Mouse (Mus musculus): Measurements from ENCODE around the gene Ints5.
A peak's percentile ranks its signal among the peaks of the same experiment; 100 is the strongest.
"Not testable (repeated sequence)": the region's sequence is repeated elsewhere in the genome, so short reads cannot be mapped to it uniquely, and the experiment has no call there.

Ints5 gene

GRCm38 (mm10) chr19:8887585-8888463 lies 5.0 kb upstream of the Ints5 start:
- no peak for DNase-seq (ENCODE audit: low read depth, low spot score)

- peak; percentile 88 for DNase-seq (ENCODE audit: low read depth, low spot score)
These were observed 4.1 kb upstream of the Ints5 start, which contains the start of the genes 1810009A15Rik and Gm49416 for GRCm38 (mm10) chr19:8888511-8889385. 1810009A15Rik (plus strand) TSS chr19:8888853. Gm49416 (plus strand) TSS chr19:8888926.

GRCm38 (mm10) chr19:8895397-8895960 lies 2.7 kb downstream of the Ints5 start:
- DNase-seq (ENCODE audit: low read depth, low spot score), result no peak

- not testable (repeated sequence) for DNase-seq (ENCODE audit: low read depth, low spot score)
These were observed 3.4 kb downstream of the Ints5 start for GRCm38 (mm10) chr19:8896231-8896630.

- not testable (repeated sequence) for DNase-seq (ENCODE audit: low read depth, low spot score)
These were observed 4.5 kb downstream of the Ints5 start for GRCm38 (mm10) chr19:8897211-8897864.

- DNase-seq (ENCODE audit: low read depth, low spot score), result peak; percentile 93
These were observed 5.2 kb downstream of the Ints5 start, which contains the start of gene Ganab for GRCm38 (mm10) chr19:8897865-8898495. Ganab (plus strand) TSS chr19:8898071.

GRCm38 (mm10) chr19:8898576-8898975 lies 5.8 kb downstream of the Ints5 start:
- DNase-seq (ENCODE audit: low read depth, low spot score), result no peak

GRCm38 (mm10) chr19:8899079-8899478 lies 6.3 kb downstream of the Ints5 start:
- DNase-seq (ENCODE audit: low read depth, low spot score), result no peak

- no peak for DNase-seq (ENCODE audit: low read depth, low spot score)
These were observed 10.6 kb downstream of the Ints5 start for GRCm38 (mm10) chr19:8903412-8903811.

GRCm38 (mm10) chr19:8908531-8908930 lies 15.7 kb downstream of the Ints5 start:
- DNase-seq (ENCODE audit: low read depth, low spot score), result no peak

GRCm38 (mm10) chr19:8911810-8912209 lies 19.0 kb downstream of the Ints5 start:
- no peak for DNase-seq (ENCODE audit: low read depth, low spot score)

- DNase-seq (ENCODE audit: low read depth, low spot score), result no peak
These were observed 21.4 kb downstream of the Ints5 start for GRCm38 (mm10) chr19:8914212-8914611.

- no peak for DNase-seq (ENCODE audit: low read depth, low spot score)
These were observed 26.2 kb downstream of the Ints5 start for GRCm38 (mm10) chr19:8919000-8919399.

GRCm38 (mm10) chr19:8919684-8920072 lies 26.9 kb downstream of the Ints5 start:
- DNase-seq (ENCODE audit: low read depth, low spot score), result no peak

GRCm38 (mm10) chr19:8920073-8920736 lies 27.4 kb downstream of the Ints5 start, which contains the start of gene B3gat3:
B3gat3 (plus strand) TSS chr19:8920374.
- DNase-seq (ENCODE audit: low read depth, low spot score), result peak; percentile 88

GRCm38 (mm10) chr19:8920836-8921291 lies 28.1 kb downstream of the Ints5 start:
- no peak for DNase-seq (ENCODE audit: low read depth, low spot score)

GRCm38 (mm10) chr19:8921741-8922140 lies 28.9 kb downstream of the Ints5 start:
- no peak for DNase-seq (ENCODE audit: low read depth, low spot score)

GRCm38 (mm10) chr19:8926766-8927165 lies 34.0 kb downstream of the Ints5 start:
- no peak for DNase-seq (ENCODE audit: low read depth, low spot score)

GRCm38 (mm10) chr19:8927891-8928525 lies 35.2 kb downstream of the Ints5 start:
- no peak for DNase-seq (ENCODE audit: low read depth, low spot score)
